Mouse (Mus musculus) stomach, postnatal 0 days (tissue): ENCODE data around the gene Ano8.

Source experiments
- CTCF ChIP-seq: IDR thresholded peaks from 2 replicates; pipeline ENCODE4 v1.5.1; 2016; ENCODE audit warnings: antibody characterized with exemption, low read depth, mild to moderate bottlenecking, moderate library complexity
- EP300 ChIP-seq: optimal IDR thresholded peaks from 2 replicates; pipeline ENCODE3; 2016; ENCODE audit warnings: antibody characterized with exemption

DNA sequence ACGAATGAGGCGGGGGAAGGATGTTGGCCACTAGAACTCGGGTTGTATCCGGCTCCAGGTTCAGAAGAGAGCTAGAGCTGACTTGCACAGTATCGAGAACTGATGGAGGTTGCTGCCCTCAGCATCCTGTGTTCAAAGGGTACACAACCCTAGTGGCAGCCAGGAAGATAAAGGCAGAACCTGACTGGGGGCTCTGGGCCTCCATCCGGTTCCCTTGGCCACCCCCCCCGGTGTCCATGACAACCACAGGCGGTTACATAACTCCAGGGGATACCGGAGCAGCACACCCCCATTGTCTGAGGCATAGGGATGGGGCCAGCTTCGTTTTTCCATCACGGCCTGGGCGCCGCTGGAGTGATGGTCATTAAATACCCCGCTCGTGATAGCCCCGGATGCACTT lies 23.0 kb downstream of the Ano8 start:
- TF ChIP-seq CTCF: no peak
- TF ChIP-seq EP300: no peak
